Mouse (Mus musculus): ENCODE data around the gene Gpr39.

DNA sequence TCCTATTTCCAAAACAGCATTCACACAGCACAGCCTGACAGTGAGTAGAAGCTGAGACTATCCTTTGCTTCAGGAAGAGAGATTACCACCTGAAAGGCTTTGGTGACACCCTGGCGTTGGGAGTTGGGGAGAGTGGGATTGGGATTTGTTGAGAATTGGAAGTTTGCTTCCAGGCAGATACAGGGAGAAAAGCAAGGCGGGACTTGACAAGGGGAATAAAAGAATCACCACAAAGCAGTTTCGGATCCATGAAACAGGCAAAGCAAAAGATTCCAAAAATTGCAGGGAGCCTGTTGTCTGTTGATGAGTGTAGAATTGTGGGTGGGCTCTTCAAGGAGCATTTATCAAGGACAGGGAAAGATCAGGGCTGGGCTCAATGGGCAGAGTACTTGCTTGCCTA lies 38.5 kb downstream of the Gpr39 start:
- TF ChIP-seq CTCF (IDR thresholded peaks at IDR 0.05): no peak
- no peak for TF ChIP-seq POLR2A (IDR thresholded peaks at IDR 0.05; ENCODE audit: insufficient read depth, low read depth, low read length)
- no peak for TF ChIP-seq EP300 (IDR thresholded peaks at IDR 0.05; ENCODE audit: insufficient read depth, low read depth, low read length)

Data from heart, adult 2 months (tissue).